Mouse (Mus musculus) midbrain, postnatal 0 days (tissue): ENCODE data around the gene Cst11. TPM values are rescaled to one million over a fixed set of nuclear protein-coding genes. Genes with fewer than 3 reads are reported as not detected.

ENCODE experiments used
- ATAC-seq: fragments of 200-750 bp; cut with Nextera tagmentation; 2 replicates; pipeline ENCODE4 v1.8.0; 2017; ENCODE audit warnings: moderate number of reproducible peaks, mild to moderate bottlenecking, moderate TSS enrichment, moderate library complexity; ENCODE audit not compliant: low FRiP score
- DNase-seq: peaks from one replicate; pipeline ENCODE4 v3.0.0-alpha.2; 2015; ENCODE audit warnings: low spot score
- H3K27ac ChIP-seq: fragments of 300-500 bp; sonication (generic); 2 replicates; pipeline ENCODE4 v1.5.1; 2014; ENCODE audit warnings: low read depth, mild to moderate bottlenecking, low read length, mixed read lengths
- H3K27me3 ChIP-seq: fragments of 300-500 bp; sonication (generic); 2 replicates; pipeline ENCODE4 v1.6.1; 2014; ENCODE audit warnings: low read length, control low read depth, mixed read lengths; ENCODE audit not compliant: insufficient read depth
- H3K36me3 ChIP-seq: fragments of 300-500 bp; sonication (generic); 2 replicates; pipeline ENCODE4 v1.6.1; 2014; ENCODE audit warnings: low read length, control low read depth, mixed read lengths; ENCODE audit not compliant: insufficient read depth
- H3K4me1 ChIP-seq: fragments of 300-500 bp; sonication (generic); 2 replicates; pipeline ENCODE4 v1.6.1; 2014; ENCODE audit warnings: mild to moderate bottlenecking, control low read depth, antibody characterized with exemption, low read length, mixed read lengths; ENCODE audit not compliant: insufficient read depth
- H3K4me2 ChIP-seq: fragments of 300-500 bp; sonication (generic); 2 replicates; pipeline ENCODE4 v1.6.1; 2014; ENCODE audit warnings: low read depth, mild to moderate bottlenecking, low read length, mixed read lengths; ENCODE audit not compliant: poor library complexity, severe bottlenecking
- H3K4me3 ChIP-seq: fragments of 300-500 bp; sonication (generic); 2 replicates; pipeline ENCODE4 v1.5.1; 2014; ENCODE audit warnings: low read depth, mild to moderate bottlenecking, low read length, moderate library complexity
- H3K9ac ChIP-seq: fragments of 300-500 bp; sonication (generic); replicated peaks from 2 replicates; pipeline ENCODE4 v1.6.1; 2014; ENCODE audit warnings: mild to moderate bottlenecking, low read length, moderate library complexity, mixed read lengths; ENCODE audit not compliant: poor library complexity, severe bottlenecking
- H3K9me3 ChIP-seq: fragments of 300-500 bp; sonication (generic); 2 replicates; pipeline ENCODE4 v1.6.1; 2016; ENCODE audit warnings: low read length, control low read depth
- CTCF ChIP-seq: IDR thresholded peaks from 2 replicates; pipeline ENCODE4 v1.5.1; 2016; ENCODE audit warnings: antibody characterized with exemption, mild to moderate bottlenecking
- WGBS: fragments of 180-500 bp; shearing (Covaris S2); extraction: QIAGEN DNeasy Blood & Tissue Kit; methylation state at CpG from one replicate; pipeline ENCODE4 v1.1.7; 2014; 5-methylcytosine and 5-hydroxymethylcytosine counted together
- polyA plus RNA-seq: library from polyadenylated mRNA; unstranded; fragments of >200 nt; fragmentation: Nextera tagmentation; extraction: Ambion mirVana; gene quantifications from 2 replicates; pipeline ENCODE4 v1.2.1, GENCODE M21; 2015
- total RNA-seq: library from RNA; depleted of rRNA; stranded (reverse); fragments of >200 nt; gene quantifications from 2 replicates; pipeline ENCODE4 v1.2.3, GENCODE M21; 2014; rRNA removed

Cst11 gene
- total and polyA plus RNA-seq, 2 experiments from 2014 or later, result not detected

DNA sequence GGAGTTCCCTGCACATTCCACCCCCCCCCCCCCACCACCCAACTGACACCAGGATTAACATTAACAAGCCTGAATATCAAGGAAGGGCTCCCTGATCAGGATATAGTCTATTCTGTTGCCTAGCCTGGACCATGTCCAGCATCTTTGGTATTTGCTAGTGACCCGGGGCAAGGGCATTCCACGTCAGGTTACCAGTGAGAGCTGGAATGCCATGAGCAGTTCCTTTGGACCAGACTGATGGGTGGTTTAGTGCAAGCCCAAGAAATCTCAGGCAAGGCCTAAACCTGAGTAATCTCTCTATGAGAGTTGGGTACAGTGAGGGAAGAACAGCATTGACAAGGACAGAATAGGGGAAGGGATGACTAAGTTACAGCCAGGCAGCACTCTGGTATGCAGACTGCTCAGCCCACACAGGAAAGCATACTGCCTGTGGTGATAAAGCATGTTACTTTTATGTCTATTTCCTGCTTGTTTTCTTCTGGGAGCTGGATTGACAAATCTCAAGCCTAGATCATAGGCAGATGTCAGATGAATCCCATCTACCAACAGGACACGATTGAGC is 27.4 kb downstream of the Cst11 start:
- TF ChIP-seq CTCF, result no peak
- H3K9ac ChIP-seq, result no peak overlapping the region
- no peak overlapping the region for H3K4me3 ChIP-seq
- no peaks in the 10 kb centered on the region for H3K27me3 ChIP-seq
- no peaks in the 10 kb centered on the region for H3K36me3 ChIP-seq
- H3K4me2 ChIP-seq, result no peak overlapping the region
- WGBS, result 84% methylated on average over 3 of the region's 3 CpGs
- ATAC-seq (0 out of 2 replicates have a peak, but pooled peaks have one; percentile 41), DNase-seq (no peak)
- no peaks in the 10 kb centered on the region for H3K9me3 ChIP-seq
- H3K27ac ChIP-seq, result no peak overlapping the region
- no peaks in the 10 kb centered on the region for H3K4me1 ChIP-seq

DNA sequence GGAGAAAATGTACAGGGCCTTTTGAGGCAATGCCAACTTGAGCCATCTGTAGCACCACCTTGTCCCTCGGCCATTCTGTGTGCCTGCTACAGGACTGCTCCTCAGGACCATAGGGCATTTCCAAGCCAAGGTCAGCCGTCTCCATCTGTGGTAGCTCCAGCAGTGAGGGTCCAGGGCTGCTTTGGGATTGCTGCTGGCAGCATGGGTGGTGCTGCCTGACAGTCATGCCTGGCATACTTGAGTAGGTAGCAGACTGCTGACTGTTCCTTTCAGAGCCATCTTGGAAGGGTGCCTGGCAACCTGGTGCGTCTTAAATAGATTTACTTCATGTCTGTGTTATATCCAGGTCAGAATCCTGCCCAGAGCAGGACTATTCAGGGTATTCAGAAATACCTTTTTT is 28.3 kb downstream of the Cst11 start:
- no peaks in the 10 kb centered on the region for H3K9me3 ChIP-seq
- WGBS, result 51% methylated on average over 3 of the region's 3 CpGs
- no peak for TF ChIP-seq CTCF
- DNase-seq (peak; percentile 44), ATAC-seq (peak; percentile 62; the same call in 1 of the 2 replicates)
- no peak overlapping the region for H3K4me2 ChIP-seq
- H3K9ac ChIP-seq, result no peak overlapping the region
- no peak overlapping the region for H3K4me3 ChIP-seq
- H3K27ac ChIP-seq, result no peak overlapping the region
- no peaks in the 10 kb centered on the region for H3K36me3 ChIP-seq
- H3K27me3 ChIP-seq, result no peaks in the 10 kb centered on the region
- no peaks in the 10 kb centered on the region for H3K4me1 ChIP-seq

DNA sequence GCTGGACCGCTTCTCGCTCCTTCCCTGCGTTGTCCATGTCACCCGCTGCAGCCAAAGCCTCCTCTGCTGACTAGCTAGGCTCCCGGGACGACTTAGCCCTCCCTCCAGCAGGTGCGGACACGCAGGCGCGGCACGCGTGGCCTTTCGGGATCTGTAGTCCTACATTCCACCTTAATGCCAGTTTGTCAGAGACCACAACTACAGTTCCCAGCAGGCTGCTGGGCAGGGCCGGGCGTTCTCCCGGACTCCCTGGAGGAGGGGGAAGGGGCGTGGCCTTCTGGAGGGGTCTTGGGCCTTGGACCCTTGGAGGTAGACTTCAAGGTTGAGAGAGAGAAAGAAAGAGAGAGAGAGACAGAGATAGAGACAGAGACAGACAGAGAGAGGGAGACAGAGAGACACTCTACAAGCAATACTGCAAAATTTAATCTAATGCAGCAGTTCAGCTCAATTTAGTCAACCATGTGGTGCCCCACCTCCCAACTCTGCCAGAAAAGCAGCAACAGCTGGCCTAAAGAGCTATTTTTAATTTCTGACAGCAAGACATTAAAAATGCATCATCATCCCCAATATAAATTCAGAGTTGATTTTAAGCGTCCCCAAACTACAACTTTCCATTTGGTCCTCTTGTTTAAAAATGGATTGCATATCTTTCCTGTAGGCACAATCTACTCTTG is 38.8 kb downstream of the Cst11 start, which contains the start of gene Napb:
Gene Napb (minus strand): TSS at position 141 of the 674 bp plus-strand sequence.
- Histone ChIP-seq H3K36me3 (no peaks in the 10 kb centered on the region), H3K27ac (peak within 1 kb of the TSS; percentile 77), H3K9ac (peak within 1 kb of the TSS; percentile 91), H3K4me1 (no peaks in the 10 kb centered on the region), H3K4me2 (peak within 1 kb of the TSS; percentile 68), H3K4me3 (peak within 1 kb of the TSS; percentile 78), H3K27me3 (no peaks in the 10 kb centered on the region), H3K9me3 (no peaks in the 10 kb centered on the region)
- DNase-seq (peak; percentile 97), ATAC-seq (peak; percentile 100)
- 3% methylated on average over 18 of the region's 18 CpGs for WGBS
- TF ChIP-seq CTCF, result peak; percentile 18; the same call in 1 of the 2 replicates

DNA sequence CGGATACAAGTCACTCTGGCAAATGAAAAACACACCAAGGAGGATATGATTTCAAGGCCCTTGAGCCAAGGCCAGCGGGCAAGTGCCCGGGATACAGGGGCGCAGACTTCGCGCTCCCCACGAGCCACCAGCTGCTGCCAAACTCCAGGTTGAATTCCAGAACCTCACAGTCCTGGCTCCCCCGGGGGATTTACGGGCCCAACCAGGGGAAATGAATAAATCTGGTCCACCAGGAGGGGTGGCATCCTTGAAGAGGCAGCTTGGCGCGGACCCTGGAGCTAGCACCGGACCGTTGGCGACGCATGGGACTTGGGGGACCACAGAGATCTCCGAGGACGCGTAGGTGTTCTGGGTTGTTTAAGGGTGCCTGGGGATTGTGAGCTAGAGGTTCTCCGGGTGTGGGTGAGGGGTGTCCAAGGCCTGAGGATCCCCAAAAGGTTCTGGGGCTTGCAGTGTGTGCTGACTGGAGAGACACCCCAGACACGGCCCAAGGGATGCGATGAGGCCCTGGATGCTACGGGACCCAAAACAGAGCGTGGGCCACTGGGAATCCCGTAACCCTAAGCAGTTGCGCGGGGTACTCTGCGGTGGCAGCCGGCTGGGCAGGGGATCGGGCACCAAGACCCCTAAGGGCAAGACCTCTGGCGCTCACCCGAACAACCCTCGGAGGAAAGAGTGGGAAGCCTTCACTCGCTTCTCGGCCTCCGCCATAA is 39.5 kb downstream of the Cst11 start:
- H3K27me3 ChIP-seq, result no peaks in the 10 kb centered on the region
- DNase-seq (peak; percentile 26), ATAC-seq (peak; percentile 75)
- no peaks in the 10 kb centered on the region for H3K4me1 ChIP-seq
- no peak; the same call in 1 of the 2 replicates for TF ChIP-seq CTCF
- WGBS, result under 1% methylated on average over 35 of the region's 35 CpGs
- H3K4me2 ChIP-seq, result peak overlapping the region; percentile 68
- H3K27ac ChIP-seq, result peak overlapping the region; percentile 77
- peak overlapping the region; percentile 78 for H3K4me3 ChIP-seq
- peak overlapping the region; percentile 91 for H3K9ac ChIP-seq
- no peaks in the 10 kb centered on the region for H3K9me3 ChIP-seq
- H3K36me3 ChIP-seq, result no peaks in the 10 kb centered on the region

DNA sequence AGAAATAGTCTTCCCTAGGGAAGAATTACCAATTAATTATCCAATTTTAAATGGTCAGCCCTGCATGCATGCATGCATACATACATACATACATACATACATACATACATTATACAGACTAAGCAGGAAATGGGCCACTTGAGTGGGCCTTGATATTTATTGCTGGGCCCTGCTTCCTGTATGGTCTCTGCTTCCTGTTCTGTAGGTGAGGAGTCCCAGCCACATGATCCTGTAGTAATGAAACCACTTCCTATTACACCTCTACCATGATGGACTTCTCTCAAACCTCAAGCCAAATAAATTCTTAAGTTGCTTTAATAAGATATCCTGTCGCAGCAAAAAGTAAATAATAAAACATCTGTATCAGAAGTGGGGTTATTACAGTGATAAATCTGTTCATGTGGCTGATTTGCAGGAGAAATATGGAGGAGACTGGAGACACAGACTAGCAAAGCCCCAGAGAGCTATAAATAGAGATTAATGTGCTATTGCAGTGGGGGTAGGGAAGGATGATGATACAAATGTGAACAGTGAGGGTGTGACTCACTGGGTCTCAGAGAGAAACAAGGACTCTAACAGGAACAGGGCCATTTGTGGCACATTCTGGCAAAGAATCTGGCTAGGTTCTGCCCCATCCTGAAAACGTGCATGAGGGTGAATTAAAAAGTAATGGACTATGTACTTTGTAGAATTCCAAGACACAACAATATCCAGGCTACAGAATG is 51.9 kb downstream of the Cst11 start:
- no peak overlapping the region for H3K4me2 ChIP-seq

More for the DNA sequence above, 51.9 kb downstream of the Cst11 start:
- no peaks in the 10 kb centered on the region for H3K27me3 ChIP-seq
- H3K27ac ChIP-seq, result no peak overlapping the region
- ATAC-seq (no peak), DNase-seq (no peak)
- no peaks in the 10 kb centered on the region for H3K36me3 ChIP-seq
- H3K9me3 ChIP-seq, result no peaks in the 10 kb centered on the region
- H3K9ac ChIP-seq, result no peak overlapping the region
- H3K4me3 ChIP-seq, result no peak overlapping the region
- H3K4me1 ChIP-seq, result no peaks in the 10 kb centered on the region
- WGBS, result 91% methylated on average over 2 of the region's 2 CpGs
- no peak for TF ChIP-seq CTCF

Other genes starting within 250 kb of the Cst11 start
- 23.8 and 24.9 TPM in 2 replicates for gene Nxt1, start 98.9 kb downstream of the Cst11 start, total RNA-seq
- gene Nxt1, start 98.9 kb downstream of the Cst11 start, polyA plus RNA-seq, result 22.7 and 26.0 TPM in 2 replicates
- 16.7 and 22.7 TPM in 2 replicates for gene Gzf1, start 90.5 kb downstream of the Cst11 start, total RNA-seq
- 14.1 and 14.4 TPM in 2 replicates for gene Gzf1, start 90.5 kb downstream of the Cst11 start, polyA plus RNA-seq
- 147 and 186 TPM in 2 replicates for gene Napb, start 39.0 kb downstream of the Cst11 start, total RNA-seq
- 117 and 127 TPM in 2 replicates for gene Napb, start 39.0 kb downstream of the Cst11 start, polyA plus RNA-seq
- gene Cstl1, start 21.1 kb downstream of the Cst11 start, total RNA-seq, result not detected in 2 replicates
- gene Cstl1, start 21.1 kb downstream of the Cst11 start, polyA plus RNA-seq, result not detected in 2 replicates
- not detected in 2 replicates for gene 8030411F24Rik, start 10.5 kb upstream of the Cst11 start, total RNA-seq
- gene 8030411F24Rik, start 10.5 kb upstream of the Cst11 start, polyA plus RNA-seq, result not detected in 2 replicates
- not detected in 2 replicates for gene Cst12, start 17.9 kb upstream of the Cst11 start, total RNA-seq
- gene Cst12, start 17.9 kb upstream of the Cst11 start, polyA plus RNA-seq, result not detected in 2 replicates
- gene Cst8, start 27.3 kb upstream of the Cst11 start, total RNA-seq, result not detected in 2 replicates
- gene Cst8, start 27.3 kb upstream of the Cst11 start, polyA plus RNA-seq, result not detected in 2 replicates
- not detected in 2 replicates for gene Cst13, start 48.6 kb upstream of the Cst11 start, total RNA-seq
- gene Cst13, start 48.6 kb upstream of the Cst11 start, polyA plus RNA-seq, result not detected in 2 replicates
- gene Cst9, start 63.6 kb upstream of the Cst11 start, total RNA-seq, result not detected in 2 replicates
- not detected in 2 replicates for gene Cst9, start 63.6 kb upstream of the Cst11 start, polyA plus RNA-seq
- gene 9230104L09Rik, start 93.5 kb upstream of the Cst11 start, total RNA-seq, result not detected in 2 replicates
- gene 9230104L09Rik, start 93.5 kb upstream of the Cst11 start, polyA plus RNA-seq, result not detected in 2 replicates
- 457 and 677 TPM in 2 replicates for gene Cst3, start 104.2 kb upstream of the Cst11 start, total RNA-seq
- 1,077 and 1,177 TPM in 2 replicates for gene Cst3, start 104.2 kb upstream of the Cst11 start, polyA plus RNA-seq
- not detected in 2 replicates for gene Gm1330, start 231.8 kb upstream of the Cst11 start, total RNA-seq
- not detected in 2 replicates for gene Gm1330, start 231.8 kb upstream of the Cst11 start, polyA plus RNA-seq
- gene Gm10750, start 245.7 kb upstream of the Cst11 start, total RNA-seq, result not detected in 2 replicates
- not detected in 2 replicates for gene Gm10750, start 245.7 kb upstream of the Cst11 start, polyA plus RNA-seq